Mouse (Mus musculus) limb, embryonic 15.5 days (tissue): ENCODE measurements around the gene Icam4. TPM values are rescaled to one million over a fixed set of nuclear protein-coding genes. Genes with fewer than 3 reads are reported as not detected.

Source experiments
- ATAC-seq: fragments of 200-750 bp; cut with Nextera tagmentation; 2 replicates; pipeline ENCODE4 v1.8.0; 2017; ENCODE audit warnings: low read depth, moderate TSS enrichment; ENCODE audit not compliant: insufficient number of reproducible peaks, low FRiP score, low TSS enrichment
- H3K27ac ChIP-seq: fragments of 300-500 bp; sonication (generic); 2 replicates; pipeline ENCODE4 v1.5.1; 2015; ENCODE audit warnings: moderate library complexity, mild to moderate bottlenecking, inconsistent platforms
- H3K27me3 ChIP-seq: fragments of 300-500 bp; sonication (generic); 2 replicates; pipeline ENCODE4 v1.6.1; 2015; ENCODE audit warnings: inconsistent platforms
- H3K36me3 ChIP-seq: fragments of 300-500 bp; sonication (generic); 2 replicates; pipeline ENCODE4 v1.6.1; 2015; ENCODE audit warnings: inconsistent platforms
- H3K4me1 ChIP-seq: fragments of 300-500 bp; sonication (generic); 2 replicates; pipeline ENCODE4 v1.6.1; 2015; ENCODE audit warnings: inconsistent platforms
- H3K4me2 ChIP-seq: fragments of 300-500 bp; sonication (generic); 2 replicates; pipeline ENCODE4 v1.6.1; 2015; ENCODE audit warnings: mild to moderate bottlenecking, inconsistent platforms
- H3K4me3 ChIP-seq: fragments of 300-500 bp; sonication (generic); 2 replicates; pipeline ENCODE4 v1.5.1; 2015; ENCODE audit warnings: mild to moderate bottlenecking, inconsistent platforms
- H3K9ac ChIP-seq: fragments of 300-500 bp; sonication (generic); 2 replicates; pipeline ENCODE4 v1.6.1; 2015; ENCODE audit warnings: inconsistent platforms
- H3K9me3 ChIP-seq: fragments of 300-500 bp; sonication (generic); 2 replicates; pipeline ENCODE4 v1.6.1; 2016; ENCODE audit warnings: inconsistent platforms
- WGBS: fragments of 180-500 bp; shearing (Covaris S2); methylation state at CpG from one replicate; pipeline ENCODE4 v1.1.7; 2015; 5-methylcytosine and 5-hydroxymethylcytosine counted together
- polyA plus RNA-seq: library from polyadenylated mRNA; unstranded; fragments of >200 nt; fragmentation: Nextera tagmentation; extraction: Ambion mirVana; gene quantifications from 2 replicates; pipeline ENCODE4 v1.2.1, GENCODE M21; 2015

Icam4 gene
- polyA plus RNA-seq, 1 experiment from 2014 or later = 3.0 TPM

GRCm38 (mm10) chr9:21014691-21015570 is 14.2 kb upstream of the Icam4 start:
- peaks cover 42% of the 10 kb centered on the region for H3K27me3 ChIP-seq
- peak overlapping the region; percentile 47; the same call in 1 of the 2 replicates for H3K27ac ChIP-seq
- H3K4me2 ChIP-seq = peak overlapping the region; percentile 73
- no peaks in the 10 kb centered on the region for H3K36me3 ChIP-seq
- H3K9me3 ChIP-seq = no peaks in the 10 kb centered on the region
- 0 out of 2 replicates have a peak, but pooled peaks have one; percentile 42 for ATAC-seq
- peak overlapping the region; percentile 49 for H3K4me3 ChIP-seq
- WGBS = 3% methylated on average over 28 of the region's 29 CpGs
- peak overlapping the region; percentile 31 for H3K9ac ChIP-seq
- peaks cover 27% of the 10 kb centered on the region for H3K4me1 ChIP-seq

DNA sequence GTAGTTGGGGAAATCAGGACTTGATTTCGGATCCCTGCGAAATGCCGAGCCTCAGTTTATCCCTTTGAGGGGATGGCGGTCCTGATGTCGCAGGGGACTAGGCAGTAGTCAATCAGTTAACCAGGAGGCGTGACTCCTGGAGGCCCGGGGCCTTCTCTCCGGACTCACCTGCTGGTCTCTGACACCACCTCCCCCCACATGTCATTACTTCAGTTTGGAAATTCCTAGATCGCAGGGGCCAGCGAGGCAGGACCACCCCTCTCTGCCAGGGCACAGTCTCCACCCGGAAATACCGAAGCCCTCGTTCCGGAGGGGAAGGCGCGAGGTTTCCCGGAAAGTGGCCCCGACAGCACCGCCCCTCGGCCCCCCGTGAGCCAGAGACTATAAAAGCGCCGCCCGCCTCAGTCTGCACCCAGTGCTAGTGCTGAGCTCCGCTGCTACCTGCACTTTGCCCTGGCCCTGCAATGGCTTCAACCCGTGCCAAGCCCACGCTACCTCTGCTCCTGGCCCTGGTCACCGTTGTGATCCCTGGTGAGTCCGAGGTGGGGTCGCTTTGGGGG is 13.5 kb upstream of the Icam4 start, which contains the start of gene Icam1:
Gene Icam1, plus strand, starts transcription at position 415 of the 560 bp plus-strand sequence.
- Histone ChIP-seq H3K9me3 (no peaks in the 10 kb centered on the region), H3K4me3 (peak within 1 kb of the TSS; percentile 49), H3K36me3 (0 out of 2 replicates have a peak, but pooled peaks cover 3% of the 10 kb centered on the region), H3K4me1 (peaks cover 27% of the 10 kb centered on the region), H3K27me3 (peaks cover 42% of the 10 kb centered on the region), H3K27ac (peak within 1 kb of the TSS; percentile 47; the same call in 1 of the 2 replicates), H3K4me2 (peak within 1 kb of the TSS; percentile 73), H3K9ac (peak within 1 kb of the TSS; percentile 31)
- ATAC-seq = peak; percentile 33; the same call in 1 of the 2 replicates
- 2% methylated on average over 30 of the region's 30 CpGs for WGBS

GRCm38 (mm10) chr9:21016331-21017176 is 12.6 kb upstream of the Icam4 start:
- Histone ChIP-seq H3K4me1 (peaks cover 27% of the 10 kb centered on the region), H3K4me2 (peak overlapping the region; percentile 73), H3K36me3 (0 out of 2 replicates have a peak, but pooled peaks cover 3% of the 10 kb centered on the region), H3K9me3 (no peaks in the 10 kb centered on the region), H3K4me3 (peak overlapping the region; percentile 49), H3K9ac (no peak overlapping the region), H3K27ac (no peak overlapping the region), H3K27me3 (peaks cover 42% of the 10 kb centered on the region)
- no peak for ATAC-seq
- 4% methylated on average over 17 of the region's 17 CpGs for WGBS

DNA sequence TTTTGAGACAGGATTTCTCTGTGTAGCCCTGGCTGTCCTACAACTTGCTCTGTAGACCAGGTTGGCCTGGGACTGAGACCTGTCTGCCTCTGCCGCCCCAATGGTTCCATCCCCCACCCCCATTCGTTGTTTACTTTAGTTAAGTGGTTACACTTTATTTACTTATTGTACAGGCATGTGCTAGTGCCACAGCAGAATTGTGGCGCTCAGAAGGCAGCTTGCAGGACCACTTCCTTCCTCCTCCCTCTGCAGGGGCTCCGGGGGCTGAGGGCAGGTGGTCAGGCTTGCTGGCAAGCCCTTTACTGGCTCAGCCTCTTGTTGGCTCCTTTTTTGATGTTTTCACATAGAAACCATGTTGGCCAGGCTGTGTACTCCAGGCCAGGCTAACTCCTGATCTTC is 12.0 kb upstream of the Icam4 start:
- no peak for ATAC-seq

DNA sequence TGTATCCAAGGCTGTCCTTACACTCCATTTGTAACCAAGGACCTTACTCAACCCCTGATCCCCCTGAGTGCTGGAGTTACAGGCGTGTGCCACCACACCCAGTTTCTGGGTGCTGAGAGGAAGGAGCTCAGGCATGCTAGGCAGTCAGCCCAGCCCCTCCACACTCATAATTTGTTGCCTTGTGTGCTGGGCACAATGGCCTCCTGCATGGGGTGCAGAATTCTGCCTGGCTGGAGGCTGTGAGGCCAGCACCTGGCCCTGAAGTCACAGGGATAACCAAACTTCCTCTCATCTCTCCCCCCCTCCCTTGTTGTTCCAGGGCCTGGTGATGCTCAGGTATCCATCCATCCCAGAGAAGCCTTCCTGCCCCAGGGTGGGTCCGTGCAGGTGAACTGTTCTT is 10.6 kb upstream of the Icam4 start:
- H3K9ac ChIP-seq = no peak overlapping the region
- peaks cover 42% of the 10 kb centered on the region for H3K27me3 ChIP-seq
- H3K4me2 ChIP-seq = no peak overlapping the region
- H3K27ac ChIP-seq = no peak overlapping the region
- WGBS = 69% methylated on average over 2 of the region's 2 CpGs
- H3K4me1 ChIP-seq = peaks cover 21% of the 10 kb centered on the region
- ATAC-seq = no peak; the same call in 1 of the 2 replicates
- H3K4me3 ChIP-seq = no peak overlapping the region
- no peaks in the 10 kb centered on the region for H3K9me3 ChIP-seq
- 0 out of 2 replicates have a peak, but pooled peaks cover 3% of the 10 kb centered on the region for H3K36me3 ChIP-seq

More for the DNA sequence above, 12.0 kb upstream of the Icam4 start:
- H3K4me1 ChIP-seq = peaks cover 22% of the 10 kb centered on the region
- peak overlapping the region; percentile 49 for H3K4me3 ChIP-seq
- H3K9ac ChIP-seq = no peak overlapping the region
- H3K27me3 ChIP-seq = peaks cover 42% of the 10 kb centered on the region
- 26% methylated on average over 4 of the region's 4 CpGs for WGBS
- 0 out of 2 replicates have a peak, but pooled peaks cover 3% of the 10 kb centered on the region for H3K36me3 ChIP-seq
- no peak overlapping the region for H3K27ac ChIP-seq
- H3K9me3 ChIP-seq = no peaks in the 10 kb centered on the region
- peak overlapping the region; percentile 73 for H3K4me2 ChIP-seq

DNA sequence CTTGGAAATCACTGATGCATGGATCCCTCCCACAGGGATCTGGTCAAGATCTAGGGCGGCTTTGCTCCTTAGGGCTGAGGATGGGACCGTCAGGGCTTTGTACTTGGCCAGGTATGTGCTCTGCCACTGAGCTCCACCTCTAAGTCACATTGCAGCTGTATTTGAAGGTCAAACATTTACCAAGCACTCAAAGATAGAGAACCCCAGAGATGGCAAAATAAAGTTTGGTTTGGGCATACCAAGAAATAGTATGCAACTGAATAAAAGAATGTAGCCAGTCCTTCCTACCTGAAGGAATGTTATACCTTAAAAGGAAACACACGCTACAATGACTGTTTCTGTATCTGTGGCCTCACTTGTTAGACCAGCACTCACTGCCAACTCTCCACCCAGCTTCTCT is 7.8 kb upstream of the Icam4 start:
- no peak overlapping the region for H3K4me3 ChIP-seq
- no peak overlapping the region for H3K9ac ChIP-seq
- H3K36me3 ChIP-seq = 0 out of 2 replicates have a peak, but pooled peaks cover 3% of the 10 kb centered on the region
- 86% methylated on average over 3 of the region's 3 CpGs for WGBS
- peaks cover 24% of the 10 kb centered on the region for H3K27me3 ChIP-seq
- ATAC-seq = no peak
- no peak overlapping the region for H3K27ac ChIP-seq
- peaks cover 6% of the 10 kb centered on the region; the same call in 1 of the 2 replicates for H3K4me1 ChIP-seq
- H3K9me3 ChIP-seq = no peaks in the 10 kb centered on the region
- no peak overlapping the region for H3K4me2 ChIP-seq

- H3K9me3 ChIP-seq = no peaks in the 10 kb centered on the region
- H3K36me3 ChIP-seq = peaks cover 10% of the 10 kb centered on the region; the same call in 1 of the 2 replicates
- peaks cover 3% of the 10 kb centered on the region; the same call in 1 of the 2 replicates for H3K4me1 ChIP-seq
- H3K4me3 ChIP-seq = no peak overlapping the region
- H3K9ac ChIP-seq = no peak overlapping the region
- 48% methylated on average over 6 of the region's 6 CpGs for WGBS
- H3K4me2 ChIP-seq = no peak overlapping the region
- H3K27ac ChIP-seq = no peak overlapping the region
- H3K27me3 ChIP-seq = peaks cover 16% of the 10 kb centered on the region
- no peak for ATAC-seq
Observed at GRCm38 (mm10) chr9:21022288-21022687, 6.9 kb upstream of the Icam4 start.

DNA sequence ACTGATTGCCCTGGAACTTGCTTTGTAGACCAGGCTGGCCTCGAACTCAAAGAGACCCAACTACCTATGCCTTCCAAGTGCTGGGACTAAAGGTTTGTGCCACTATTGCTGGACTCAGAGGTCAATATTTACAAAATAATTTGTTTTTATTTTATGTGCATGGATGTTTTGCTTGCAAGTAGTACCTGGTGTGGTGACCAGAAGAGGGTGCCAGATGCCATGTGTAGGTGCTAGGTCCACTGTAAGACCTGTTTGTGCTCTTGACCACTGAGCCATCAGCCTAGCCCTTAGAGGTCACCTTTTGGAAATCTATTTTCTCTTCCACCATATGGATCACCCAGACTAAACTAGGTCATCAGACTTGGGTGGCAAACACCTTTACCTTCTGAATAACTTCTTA is 6.4 kb upstream of the Icam4 start:
- no peak overlapping the region for H3K9ac ChIP-seq
- peaks cover 14% of the 10 kb centered on the region; the same call in 1 of the 2 replicates for H3K27me3 ChIP-seq
- H3K27ac ChIP-seq = no peak overlapping the region
- H3K4me2 ChIP-seq = no peak overlapping the region
- no peaks in the 10 kb centered on the region for H3K9me3 ChIP-seq
- peaks cover 13% of the 10 kb centered on the region; the same call in 1 of the 2 replicates for H3K36me3 ChIP-seq
- no peaks in the 10 kb centered on the region for H3K4me1 ChIP-seq
- no peak overlapping the region for H3K4me3 ChIP-seq
- ATAC-seq = no peak
- 75% methylated on average over 1 of the region's 1 CpGs for WGBS

GRCm38 (mm10) chr9:21025258-21025810 is 3.8 kb upstream of the Icam4 start:
- Histone ChIP-seq H3K9ac (no peak overlapping the region), H3K27ac (no peak overlapping the region), H3K27me3 (peaks cover 26% of the 10 kb centered on the region), H3K36me3 (peaks cover 13% of the 10 kb centered on the region; the same call in 1 of the 2 replicates), H3K9me3 (no peaks in the 10 kb centered on the region), H3K4me2 (no peak overlapping the region), H3K4me1 (peaks cover 13% of the 10 kb centered on the region), H3K4me3 (no peak overlapping the region)
- no peak for ATAC-seq
- 65% methylated on average over 19 of the region's 19 CpGs for WGBS

- Histone ChIP-seq H3K4me3 (no peak overlapping the region), H3K4me1 (peaks cover 27% of the 10 kb centered on the region), H3K36me3 (peaks cover 11% of the 10 kb centered on the region; the same call in 1 of the 2 replicates), H3K9me3 (no peaks in the 10 kb centered on the region), H3K9ac (no peak overlapping the region), H3K4me2 (no peak overlapping the region), H3K27ac (no peak overlapping the region), H3K27me3 (peaks cover 37% of the 10 kb centered on the region)
- WGBS = 81% methylated on average over 12 of the region's 12 CpGs
- no peak for ATAC-seq
Observed at GRCm38 (mm10) chr9:21026849-21027248, 2.3 kb upstream of the Icam4 start.

- Histone ChIP-seq H3K4me3 (no peak overlapping the region), H3K27me3 (peaks cover 46% of the 10 kb centered on the region), H3K4me2 (no peak overlapping the region), H3K9ac (no peak overlapping the region), H3K9me3 (no peaks in the 10 kb centered on the region), H3K4me1 (peaks cover 37% of the 10 kb centered on the region), H3K36me3 (peaks cover 11% of the 10 kb centered on the region; the same call in 1 of the 2 replicates), H3K27ac (no peak overlapping the region)
- 37% methylated on average over 8 of the region's 8 CpGs for WGBS
- no peak for ATAC-seq
Observed at GRCm38 (mm10) chr9:21027774-21028290, 1.3 kb upstream of the Icam4 start.
